Mouse (Mus musculus): ENCODE results near the gene Cntf.
"Not testable (repeated sequence)": the region's sequence is repeated elsewhere in the genome, so short reads cannot be mapped to it uniquely, and the experiment has no call there.

Gene Cntf

DNA sequence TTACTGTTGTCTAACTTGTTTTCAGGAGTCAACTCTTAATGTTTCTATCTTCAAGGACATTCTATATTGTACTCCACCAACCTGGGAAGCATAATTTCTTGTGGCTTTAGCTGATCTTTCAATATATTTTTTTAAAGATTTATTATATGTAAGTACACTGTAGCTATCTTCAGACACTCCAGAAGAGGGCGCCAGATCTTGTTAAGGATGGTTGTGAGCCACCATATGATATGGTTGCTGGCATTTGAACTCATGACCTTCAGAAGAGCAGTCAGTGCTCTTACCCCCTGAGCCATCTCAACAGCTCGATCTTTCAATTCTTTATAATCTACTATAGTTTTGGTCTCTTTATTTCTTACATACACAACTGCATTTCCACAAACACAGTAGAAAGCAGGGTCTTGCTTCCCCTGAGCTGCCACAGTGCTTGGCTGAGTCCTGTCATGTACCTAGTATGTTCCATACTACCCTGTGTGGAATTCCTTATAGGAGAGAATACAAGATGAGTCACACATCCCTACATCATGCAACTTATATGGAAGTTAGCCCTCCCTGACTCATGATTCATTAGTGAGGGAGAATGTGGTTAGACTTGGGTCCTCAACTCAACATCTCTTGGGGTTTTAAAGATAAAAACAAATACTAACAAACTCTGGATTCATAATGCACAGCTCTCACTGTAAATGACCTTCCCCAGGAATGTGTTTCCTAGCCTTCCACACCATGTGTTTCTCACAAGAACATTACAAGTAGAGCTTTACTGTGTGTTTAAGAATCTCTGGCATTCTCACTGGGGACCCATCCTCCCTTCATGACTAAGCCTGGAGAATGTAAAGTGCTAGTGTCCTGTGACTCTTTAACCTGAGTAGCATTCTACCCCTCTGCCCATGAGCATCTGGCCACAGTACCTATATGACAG is 3.0 kb downstream of the Cntf start:
- DNase-seq = no peak

DNA sequence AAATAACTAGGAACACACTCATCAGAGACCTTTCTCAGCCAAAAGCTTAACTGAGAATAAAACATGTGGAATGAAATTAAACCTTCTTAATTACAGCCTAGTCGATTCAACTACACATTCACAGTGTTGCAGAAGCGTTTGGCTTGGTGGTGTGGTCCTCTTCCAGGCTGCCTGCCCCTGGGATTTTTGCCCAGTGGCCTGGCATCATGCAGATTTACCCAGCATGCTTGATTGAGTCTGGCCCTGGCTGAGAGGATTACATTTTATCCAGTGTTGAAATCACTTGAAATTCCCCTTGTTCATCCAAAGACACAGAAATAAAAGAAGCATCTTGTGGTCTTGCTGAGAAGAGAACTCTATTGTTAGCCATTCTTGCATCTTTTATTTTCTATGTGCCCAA is 5.8 kb downstream of the Cntf start:
- peak; percentile 43 for DNase-seq

DNA sequence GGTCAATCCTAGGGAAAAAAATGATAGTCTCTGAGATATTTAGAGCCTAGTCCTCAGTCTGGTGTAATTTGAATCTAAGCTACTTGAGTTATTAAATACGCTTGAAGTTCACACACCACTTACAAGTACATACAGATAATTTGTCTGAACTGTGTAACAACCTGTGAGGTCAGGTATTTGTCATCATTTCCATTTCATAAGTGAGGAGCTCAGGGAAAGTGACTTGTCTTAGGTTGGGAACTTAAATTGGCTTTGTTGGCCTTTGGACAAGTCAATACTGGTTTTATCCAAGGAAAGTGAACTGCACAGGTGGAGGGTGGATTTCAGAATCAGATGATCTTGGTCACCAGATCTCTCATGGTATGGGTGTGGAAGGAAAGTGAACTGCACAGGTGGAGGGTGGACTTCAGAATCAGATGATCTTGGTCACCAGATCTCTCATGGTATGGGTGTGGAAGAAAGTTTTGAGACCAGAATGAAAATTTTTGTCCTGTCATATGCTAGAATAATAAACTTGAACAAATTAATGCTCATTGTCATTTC is 6.4 kb downstream of the Cntf start:
- no peak for DNase-seq

DNA sequence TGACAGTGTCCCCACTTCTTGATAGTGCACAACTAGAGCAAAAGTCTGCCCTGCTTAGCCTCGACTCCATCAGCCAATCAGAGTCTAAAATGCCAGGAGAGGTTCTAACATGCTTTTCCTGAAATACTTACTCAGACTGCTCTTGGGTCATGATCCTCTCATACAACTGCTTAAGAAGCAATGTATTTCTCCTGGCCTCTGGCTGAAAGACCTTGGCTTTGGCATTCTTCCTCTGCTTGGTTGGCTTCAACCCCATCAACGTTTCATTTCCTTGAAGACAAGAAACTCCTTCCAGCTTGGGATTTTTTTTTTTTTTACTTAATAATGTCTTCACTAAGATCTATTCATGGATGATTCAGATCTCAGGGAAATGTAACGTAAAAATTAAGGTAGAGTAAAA is 9.1 kb downstream of the Cntf start:
- DNase-seq = no peak

DNA sequence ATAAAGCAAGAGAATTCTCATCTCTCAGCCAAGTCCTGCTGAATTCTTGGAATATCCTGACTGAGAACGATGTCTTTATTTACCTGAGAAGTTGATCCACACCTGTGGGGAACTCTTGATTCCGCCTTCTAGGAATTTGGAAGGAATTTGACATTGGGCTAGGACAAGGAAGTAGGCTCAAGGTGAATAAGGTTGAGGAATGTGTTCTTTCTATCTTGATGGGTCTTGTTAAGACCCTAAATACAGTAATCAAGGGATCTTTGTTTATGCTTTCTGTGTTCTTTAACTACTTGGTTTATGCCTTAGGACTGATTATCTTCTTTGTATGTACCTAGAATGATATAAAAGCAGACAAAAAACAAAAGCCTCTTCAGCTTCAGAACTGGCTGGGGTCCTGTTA is 33.5 kb downstream of the Cntf start:
- DNase-seq = no peak

DNA sequence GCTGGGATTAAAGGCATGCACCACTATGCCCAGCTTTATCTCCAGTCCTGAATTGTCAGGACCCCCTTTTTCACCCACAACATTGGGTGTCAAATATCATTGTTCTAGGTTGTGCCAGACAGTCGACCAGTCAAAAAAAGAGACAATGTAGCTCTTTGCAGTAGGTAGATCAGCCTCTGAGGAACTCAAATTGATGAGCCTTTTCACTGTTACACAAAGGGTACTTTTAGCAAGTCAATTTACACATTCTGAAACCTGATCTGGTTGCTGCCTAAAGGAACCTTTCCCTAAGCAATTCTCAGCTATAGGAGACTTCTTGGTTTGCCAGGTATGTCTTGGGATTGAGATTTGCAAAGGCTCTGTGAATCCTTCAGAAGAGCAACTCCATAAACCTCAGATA is 34.4 kb downstream of the Cntf start:
- no peak for DNase-seq

DNA sequence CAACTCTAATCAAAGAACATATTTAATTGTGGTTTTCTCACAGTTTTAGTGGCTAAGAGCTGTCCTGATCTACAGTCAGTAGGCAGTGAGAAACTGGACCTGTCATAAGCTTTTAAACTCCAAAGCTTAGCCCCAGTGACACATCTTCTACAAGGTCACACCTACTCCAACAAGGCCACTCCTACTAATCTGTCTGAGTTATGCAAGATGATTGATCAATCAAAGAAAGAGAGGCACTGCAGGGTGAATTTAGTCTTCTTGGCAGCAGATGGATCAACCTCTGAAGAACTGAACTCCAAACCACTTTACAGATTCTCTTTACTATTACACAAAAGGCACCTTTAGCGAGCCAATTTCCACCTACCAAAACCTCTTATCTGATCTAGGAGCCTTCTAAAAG is 39.6 kb downstream of the Cntf start:
- DNase-seq = no peak

DNA sequence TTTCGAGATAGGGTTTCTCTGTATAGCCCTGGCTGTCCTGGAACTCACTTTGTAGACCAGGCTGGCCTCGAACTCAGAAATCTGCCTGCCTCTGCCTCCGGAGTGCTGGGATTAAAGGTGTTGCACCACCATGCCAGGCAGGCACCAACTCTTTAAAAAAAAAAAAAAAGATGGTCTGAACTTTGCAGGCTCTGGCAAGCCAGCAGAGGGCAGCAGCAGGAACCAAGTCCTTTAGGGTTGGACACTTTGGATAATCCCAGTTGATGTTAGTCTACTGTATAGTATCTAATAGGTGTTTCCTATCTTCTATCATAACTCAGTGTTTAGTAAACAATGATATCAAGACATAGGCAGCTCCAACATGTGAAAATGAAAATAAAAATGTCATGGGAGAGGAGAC is 43.1 kb downstream of the Cntf start:
- DNase-seq = peak; percentile 5

DNA sequence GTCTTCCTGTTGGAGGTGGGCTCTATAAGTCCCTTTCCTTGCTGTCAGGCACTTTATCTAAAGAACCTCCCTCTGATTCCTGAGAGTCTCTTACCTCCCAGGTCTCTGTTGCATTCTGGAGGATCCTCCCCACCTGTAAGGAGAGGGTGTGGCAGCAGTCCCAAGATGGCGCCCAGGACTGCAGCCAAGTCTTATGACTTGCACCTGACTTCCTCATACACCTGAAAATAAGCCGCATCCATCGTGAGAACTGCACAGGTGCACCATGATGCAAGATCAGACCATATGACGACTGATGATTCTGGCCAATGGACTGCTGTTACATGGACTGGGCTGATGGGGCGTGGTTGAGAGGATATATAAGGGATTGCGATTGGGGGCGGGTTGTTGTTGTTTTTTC is 43.8 kb downstream of the Cntf start:
- not testable (repeated sequence) for DNase-seq

DNA sequence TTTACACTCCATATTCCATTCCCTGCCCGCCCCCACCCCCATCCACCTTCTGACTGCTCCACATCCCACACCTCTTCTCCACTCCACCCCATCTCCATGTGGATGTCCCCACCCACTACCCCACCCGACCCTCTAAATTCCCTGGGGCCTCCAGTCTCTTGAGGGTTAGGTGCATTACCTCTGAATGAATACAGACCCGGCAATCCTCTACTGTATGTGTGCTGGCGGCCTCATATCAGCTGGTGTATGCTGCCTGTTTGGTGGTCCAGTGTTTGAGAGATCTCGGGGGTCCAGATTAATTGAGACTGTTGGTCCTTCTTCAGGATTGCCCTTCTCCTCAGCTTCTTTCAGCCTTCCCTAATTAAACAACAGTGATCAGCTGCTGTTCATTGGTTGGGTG is 44.5 kb downstream of the Cntf start:
- not testable (repeated sequence) for DNase-seq

DNA sequence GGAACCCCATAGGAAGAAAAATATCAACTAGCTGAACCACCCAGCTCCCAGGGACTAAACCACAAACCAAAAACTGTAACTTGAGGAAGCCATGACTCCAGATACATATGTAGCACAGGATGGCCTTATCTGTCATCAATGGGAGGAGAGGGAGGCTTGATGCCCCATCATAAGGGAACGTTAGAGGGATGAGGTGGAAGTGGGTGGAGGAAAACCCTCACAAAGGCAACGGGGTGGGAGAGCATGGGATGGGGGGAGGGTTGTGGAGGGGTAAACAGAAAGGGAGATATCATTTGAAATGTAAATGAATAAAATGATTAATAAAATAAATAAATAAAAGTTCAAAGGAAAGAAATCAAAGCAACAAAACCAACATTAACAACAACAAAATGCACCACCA is 45.0 kb downstream of the Cntf start:
- no peak for DNase-seq

DNA sequence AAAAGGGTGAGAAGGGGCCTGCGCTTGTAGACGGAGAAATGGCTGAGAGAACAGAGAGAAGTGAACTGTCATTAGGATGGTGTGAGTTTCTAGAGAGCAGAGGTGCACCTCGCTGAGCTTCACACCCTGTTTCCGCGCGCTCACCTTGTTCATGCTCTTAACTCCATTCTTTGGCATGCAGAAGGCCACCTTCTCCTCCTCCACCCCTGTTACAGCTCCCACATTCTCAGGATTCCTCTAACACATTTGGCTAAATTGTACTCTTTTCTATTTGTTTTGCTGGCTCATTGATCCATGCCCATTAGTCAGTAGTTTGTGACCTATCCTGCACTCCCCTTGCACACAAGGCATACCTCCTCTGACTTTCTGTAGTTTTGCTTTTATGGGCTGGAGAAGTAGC is 46.2 kb downstream of the Cntf start:
- DNase-seq = no peak
